Mouse (Mus musculus): ENCODE measurements around the gene Rad23a.
A peak's percentile ranks its signal among the peaks of the same experiment; 100 is the strongest.
"Not testable (repeated sequence)": the region's sequence is repeated elsewhere in the genome, so short reads cannot be mapped to it uniquely, and the experiment has no call there.

Gene Rad23a

DNA sequence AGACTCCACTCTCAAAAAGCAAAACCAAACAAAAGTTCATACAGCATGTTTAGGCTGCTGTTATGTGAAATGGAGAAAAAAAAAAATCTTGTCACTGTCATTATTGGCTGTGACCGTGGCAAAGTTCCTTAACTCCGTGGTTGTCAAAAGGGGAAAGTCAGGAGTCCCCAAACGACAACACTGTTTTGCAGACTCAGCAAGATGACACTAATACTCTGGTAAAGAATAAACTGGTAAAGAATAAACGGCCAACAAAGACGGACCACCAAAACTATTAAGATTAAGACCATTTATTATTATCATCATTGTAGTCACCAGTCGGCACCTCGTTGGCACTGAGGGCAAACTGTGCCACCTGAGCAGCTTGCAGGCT lies 604 bp downstream of the Rad23a start:
- no peak for DNase-seq

DNA sequence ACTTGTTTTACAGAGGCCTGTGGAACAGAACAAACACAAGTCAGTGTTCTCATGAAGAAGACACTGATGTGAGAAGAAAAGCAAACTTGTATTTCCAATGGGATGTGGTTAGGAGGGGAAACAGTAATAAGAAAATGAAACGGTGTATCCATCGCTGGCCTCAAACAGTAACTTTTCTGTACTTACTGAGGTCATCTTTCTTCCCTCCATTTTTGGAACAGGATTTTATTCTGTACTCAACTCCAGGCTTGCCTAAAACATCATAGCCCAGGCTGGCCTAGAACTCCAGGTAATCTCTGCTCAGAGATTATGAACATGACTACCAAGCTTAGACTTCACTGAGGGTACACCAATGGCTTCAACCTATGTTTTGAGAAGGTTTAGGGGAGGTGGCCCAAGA lies 1.1 kb downstream of the Rad23a start:
- no peak for DNase-seq

DNA sequence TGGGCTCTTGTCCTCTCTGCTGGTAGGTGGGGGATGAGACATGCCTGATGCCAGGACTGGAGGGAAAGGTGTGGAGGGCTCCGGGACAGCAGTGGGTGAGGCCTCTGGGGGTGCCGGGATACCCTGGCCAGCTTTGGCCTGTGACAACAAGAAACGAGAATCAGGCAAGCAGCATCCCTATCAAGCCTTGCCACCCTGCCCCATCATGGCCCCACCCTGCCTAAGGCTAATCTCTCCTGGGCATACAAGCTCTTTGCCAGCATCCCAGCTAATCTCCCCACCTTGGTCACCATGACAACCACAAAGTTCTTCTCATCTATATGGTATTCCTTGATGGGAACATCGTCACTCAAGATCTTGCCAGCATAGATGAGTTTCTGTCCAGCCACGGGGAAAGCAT lies 2.0 kb downstream of the Rad23a start:
- DNase-seq: peak; percentile 43

DNA sequence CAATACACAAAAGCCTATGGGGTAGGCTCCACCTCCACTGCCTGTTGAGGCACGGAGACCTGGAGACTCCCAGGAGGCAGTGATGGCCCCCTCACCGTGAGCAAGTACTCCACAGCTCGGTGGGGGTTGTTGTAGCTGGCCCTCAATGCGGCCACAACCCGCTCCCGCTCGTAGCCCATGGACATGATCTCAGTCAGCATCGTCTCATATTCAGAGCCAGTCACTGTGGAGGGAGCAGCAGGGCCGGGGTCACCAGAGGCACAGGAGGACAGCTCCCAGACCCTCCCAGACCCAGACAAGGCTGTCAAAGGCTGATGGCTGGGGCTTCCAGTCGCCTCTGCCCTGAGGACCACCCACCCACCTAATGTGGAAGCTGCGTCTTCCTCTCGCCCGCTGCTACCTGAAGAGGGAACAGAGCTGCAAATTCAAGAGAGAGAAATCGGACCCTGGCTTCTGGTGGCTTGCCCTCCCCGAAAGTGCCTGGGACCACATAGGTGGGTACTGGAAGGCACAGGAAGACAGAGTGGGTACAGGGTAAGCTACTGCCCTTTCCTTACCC lies 2.5 kb downstream of the Rad23a start:
- DNase-seq: peak; percentile 42

DNA sequence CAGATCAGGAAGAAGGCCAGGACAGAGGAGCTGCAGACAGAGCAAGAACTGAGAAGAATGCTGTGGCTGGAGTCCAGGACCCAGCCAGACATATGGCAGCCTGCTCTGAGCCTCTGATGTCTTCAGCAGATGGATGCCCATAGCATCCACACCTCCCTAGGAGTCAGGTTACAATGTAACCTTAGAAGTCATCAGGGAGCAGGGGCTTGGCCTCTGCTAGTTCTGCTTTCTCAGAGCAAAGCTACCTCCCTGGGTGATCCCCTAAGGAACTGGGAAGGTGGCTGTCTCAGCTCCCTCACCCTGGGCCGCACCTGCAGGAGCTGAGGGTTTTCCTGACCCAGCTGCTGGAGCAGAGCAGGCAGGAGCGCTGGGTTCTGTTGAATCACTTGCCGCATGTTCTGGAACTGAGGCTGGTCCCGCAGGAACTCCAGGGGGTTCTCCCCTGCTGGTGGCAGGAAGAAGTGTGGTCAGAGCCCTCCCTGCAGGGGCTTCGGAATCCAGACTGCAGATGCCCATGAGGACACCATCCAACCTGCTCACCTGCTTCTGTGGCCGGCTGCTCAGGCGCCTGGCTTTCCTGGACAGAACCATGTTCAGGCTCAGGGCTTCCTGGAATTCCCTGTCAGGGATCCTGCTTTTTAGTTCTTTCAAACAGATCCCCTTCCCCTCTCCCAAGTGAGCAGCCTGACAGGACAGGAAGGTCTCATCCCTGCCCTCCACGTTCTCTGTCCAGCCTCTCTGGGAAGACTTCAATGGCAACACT lies 3.1 kb downstream of the Rad23a start:
- peak; percentile 50 for DNase-seq

DNA sequence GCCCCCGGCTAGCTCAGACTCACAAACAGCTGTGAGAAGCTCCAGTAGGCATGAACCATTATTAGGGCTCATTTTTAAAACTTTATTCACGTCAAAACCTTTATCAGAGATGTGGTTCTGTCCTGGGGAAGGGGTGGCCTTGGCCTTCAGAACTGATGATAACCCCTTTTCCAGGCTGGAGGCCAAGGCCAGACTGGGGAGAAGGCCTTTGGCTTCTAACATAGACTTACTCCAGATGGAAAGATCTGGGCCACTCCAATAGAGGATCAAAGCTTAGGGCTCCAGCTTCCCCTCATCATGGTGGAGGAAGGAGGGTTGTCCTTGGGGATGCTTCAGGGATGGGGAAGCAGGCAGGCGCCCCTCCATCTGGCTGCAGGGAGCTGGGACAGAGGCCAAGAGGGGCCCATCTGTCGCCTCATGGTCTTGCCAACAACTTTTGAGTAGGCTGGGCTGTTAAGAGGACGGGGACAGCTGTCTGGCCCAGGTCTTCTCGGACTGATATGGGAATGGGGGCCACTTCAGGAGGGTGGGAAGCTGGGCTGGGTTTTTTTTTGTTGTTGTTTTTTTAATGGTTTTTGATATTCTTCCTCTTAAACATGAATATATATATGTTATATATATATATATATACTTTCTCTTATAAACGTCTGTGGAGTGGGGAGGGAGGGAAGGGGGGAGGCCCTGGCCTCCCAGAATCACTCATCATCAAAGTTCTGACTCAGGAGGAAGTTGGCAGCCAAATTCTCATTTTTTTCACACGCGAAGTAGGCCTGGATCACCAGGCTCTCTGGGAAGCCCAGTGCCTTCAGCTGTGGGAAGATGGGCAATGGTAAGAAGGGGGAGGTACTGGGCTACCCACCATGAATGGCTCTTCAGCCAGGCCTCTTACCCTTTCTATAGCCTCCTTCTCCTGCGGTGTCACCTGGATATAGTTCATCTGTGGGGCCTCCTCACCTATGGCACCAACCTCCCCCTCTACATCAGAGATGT lies 5.3 kb downstream of the Rad23a start:
- peak; percentile 87 for DNase-seq

DNA sequence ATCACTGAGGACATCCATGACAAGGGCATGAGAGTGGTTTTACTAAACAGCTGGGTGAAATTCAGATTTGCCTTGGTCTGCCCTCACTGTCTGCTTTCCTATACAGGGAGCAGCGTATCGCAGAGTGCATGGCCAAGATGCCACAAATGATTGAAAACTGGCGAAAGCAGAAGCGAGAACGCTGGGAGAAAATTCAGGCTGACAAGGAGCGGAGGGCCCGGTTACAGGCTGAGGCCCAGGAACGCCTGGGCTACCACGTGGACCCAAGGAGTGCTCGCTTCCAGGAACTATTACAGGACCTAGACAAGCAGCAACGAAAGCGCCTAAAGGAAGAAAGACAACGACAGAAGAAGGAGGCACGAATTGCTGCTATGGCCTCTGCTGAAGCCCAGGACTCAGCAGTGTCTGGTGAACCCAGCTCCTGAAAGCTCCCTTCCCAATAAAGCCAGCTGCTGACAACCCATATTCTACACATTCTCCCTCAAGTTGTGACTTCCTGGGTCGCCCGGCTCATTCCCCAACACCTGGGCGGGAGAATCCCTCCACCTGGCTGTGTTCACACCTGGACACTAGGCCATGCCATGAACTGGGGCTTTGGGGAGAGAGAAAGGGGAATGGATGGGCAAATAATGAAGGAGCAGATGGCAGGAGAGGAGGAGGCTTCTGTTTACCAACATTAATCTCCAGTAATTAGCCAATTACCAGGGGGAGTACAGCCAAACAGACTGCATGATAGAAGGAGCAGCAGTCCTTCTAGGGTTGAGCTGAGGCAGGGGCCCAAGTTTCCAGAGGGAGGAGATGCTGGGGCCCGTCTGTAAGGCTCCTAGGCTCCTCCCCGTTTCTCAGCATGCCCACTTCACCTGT lies 6.2 kb downstream of the Rad23a start:
- peak; percentile 51 for DNase-seq

DNA sequence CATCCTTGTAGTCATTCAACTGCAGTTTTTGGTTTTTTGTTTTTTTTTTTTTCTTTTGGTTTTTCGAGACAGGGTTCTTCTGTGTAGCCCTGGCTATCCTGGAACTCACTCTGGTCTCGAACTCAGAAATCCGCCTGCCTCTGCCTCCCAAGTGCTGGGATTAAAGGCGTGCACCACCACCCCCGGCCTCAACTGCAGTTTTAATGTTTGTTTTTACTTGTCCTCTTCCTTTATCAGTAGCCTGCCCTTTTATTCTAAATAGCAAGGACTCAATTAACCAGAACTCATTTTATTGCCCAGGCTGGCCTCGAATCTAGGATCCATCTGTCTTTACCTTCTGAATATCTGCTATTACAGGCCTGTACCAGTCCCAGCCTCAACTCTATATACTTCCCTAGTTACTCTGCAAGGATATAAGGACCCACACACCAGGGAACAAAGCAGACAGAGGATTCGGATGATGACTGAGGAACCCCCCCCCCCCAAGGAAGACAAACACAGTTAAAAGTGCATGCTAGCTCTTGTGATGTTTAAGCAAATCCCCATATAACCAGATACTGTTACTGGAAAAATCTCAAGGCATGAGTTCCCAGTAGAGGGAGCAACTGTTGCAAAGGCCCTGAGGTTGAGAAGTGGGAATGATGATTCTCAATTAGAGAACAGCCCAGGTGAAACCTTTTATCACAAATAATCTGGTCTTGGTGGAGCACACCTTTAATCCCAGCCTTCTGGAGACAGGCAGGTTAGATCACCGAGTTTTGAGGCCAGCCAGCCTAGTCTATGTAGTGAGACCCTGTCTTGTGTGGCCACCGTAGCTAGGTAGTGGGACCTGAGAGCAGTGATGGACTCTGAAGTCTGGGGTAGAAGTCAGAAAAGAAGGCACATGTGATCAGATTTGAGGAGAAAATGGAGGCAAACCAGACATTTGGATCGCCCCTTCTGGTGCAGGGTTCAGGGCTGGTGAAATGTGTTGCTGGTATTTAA lies 7.4 kb downstream of the Rad23a start:
- DNase-seq: peak; percentile 29

DNA sequence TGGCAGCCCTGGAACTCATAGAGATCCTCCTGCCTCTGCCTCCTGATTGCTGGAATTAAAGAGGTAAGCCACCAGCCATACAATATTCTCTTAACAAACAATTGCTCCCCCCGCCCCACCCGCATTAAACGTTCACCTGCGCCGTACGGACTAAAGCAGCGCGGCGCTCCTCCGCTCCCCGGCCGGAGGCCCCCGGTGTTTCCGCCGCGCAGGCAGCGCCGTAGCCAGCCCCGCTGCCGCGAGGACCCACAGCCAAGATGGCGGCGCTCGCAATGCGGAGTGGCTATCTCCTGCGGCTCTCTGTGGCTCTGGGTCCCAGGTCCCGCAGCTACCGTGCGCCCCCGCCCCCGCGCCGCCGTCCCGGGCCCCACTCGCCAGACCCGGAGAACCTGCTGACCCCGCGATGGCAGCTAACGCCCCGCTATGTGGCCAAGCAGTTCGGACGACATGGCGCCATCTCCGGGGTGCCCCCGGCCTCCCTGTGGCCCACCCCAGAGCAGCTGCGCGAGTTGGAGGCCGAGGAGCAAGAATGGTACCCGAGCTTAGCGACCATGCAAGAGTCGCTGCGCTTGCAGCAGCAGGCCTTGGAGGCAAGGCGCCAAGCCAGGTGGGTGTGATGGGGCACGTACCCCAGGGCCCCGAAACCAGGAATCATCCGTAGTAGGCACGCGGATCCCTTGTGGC lies 8.3 kb downstream of the Rad23a start:
- DNase-seq: peak; percentile 82

DNA sequence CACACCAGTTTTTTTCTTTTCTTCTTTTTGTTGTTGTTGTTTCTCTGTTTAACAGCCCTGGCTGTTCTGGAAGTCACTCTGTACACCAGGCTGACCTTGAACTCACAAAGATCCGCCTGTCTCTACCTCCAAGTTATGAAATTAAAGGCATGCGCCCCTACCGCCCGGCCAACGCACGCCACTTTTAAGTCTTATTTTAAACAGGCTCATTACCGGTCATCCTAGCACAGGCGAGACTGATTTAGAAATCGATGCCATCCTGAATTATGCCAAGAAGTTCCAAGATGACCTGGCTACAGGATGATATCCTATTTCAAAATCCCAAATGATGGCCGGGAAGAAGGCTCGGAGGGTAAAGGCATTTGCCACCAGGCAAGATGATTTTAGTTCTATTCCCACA lies 9.0 kb downstream of the Rad23a start, which contains the start of gene Gadd45gip1:
Gene Gadd45gip1, plus strand, starts transcription at position 33 of the 400 bp plus-strand sequence.
- DNase-seq: peak; percentile 47

DNA sequence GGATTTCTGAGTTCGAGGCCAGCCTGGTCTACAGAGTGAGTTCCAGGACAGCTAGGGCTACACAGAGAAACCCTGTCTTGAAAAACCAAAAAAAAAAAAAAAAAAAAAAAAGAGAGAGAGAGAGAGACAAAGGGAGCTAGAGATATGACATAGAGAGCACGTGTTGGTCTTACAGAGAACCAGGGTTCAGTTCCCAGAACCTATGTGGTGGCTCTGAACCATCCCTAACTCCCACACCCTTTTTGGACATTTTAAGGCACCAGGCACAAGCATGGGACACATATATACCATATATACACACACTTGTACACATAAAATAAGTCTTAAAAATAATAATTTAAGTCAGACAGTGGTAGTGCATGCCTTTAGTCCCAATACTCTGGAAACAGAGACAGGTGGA lies 13.9 kb downstream of the Rad23a start:
- not testable (repeated sequence) for DNase-seq

DNA sequence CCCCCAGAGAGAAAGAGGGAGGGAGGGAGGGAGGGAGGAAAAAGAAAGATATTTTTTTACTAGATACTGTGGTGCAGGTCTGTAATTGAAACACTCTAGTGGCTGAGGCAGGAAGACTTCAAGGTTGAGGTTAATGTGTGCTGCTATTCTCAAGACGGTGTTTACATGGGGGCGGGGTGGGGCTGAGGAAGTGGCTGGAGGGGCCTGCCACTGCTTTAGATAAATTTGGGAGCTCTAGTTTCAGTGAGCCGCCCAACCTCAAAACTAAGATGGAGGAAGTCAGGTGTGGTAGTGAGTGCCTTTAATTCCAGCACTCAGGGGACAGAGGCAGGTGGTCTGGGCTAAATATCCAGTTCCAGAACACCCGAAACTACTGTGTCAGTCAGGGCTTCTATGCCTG lies 14.8 kb downstream of the Rad23a start:
- no peak for DNase-seq

DNA sequence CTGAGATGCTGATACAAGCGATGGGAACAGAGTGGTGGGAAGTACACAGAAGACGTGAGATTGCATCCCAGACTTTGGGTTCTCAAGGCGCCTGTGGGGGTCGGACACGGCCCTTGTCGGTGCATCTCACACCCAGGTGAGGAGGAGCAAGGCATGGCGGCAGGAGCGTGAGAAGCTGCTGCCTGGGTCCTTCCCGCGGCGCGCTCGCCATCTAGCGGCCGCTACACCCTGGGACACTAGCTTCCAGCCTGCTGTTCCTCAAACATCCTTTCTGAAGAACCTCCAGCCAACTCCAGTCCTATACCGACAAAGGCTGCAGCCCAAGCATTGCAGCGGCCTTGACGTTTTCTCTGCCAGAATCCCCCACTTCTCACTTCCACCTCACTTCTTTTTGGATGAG lies 16.8 kb downstream of the Rad23a start:
- DNase-seq: peak; percentile 75

DNA sequence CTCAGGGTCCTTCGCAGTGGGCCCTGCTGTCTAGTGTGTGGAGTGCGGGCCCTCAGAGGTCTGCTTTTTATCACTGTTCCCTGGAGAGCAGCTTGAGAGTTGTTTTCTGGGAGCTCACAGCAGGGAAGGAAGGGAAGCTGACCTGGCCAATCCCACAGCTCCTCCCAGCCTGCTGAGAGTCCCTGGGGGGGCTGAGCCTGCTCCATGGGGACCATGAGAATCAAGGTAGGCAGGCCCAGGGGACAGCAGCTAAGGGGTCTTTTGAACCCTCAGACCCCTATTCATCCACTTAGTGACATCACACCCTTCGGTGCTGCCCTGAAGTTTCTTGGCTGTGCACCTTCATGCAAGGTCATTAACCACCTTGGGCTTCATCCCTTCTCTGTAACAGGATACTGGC lies 17.7 kb downstream of the Rad23a start, which contains the start of gene Dand5:
Gene Dand5, minus strand, starts transcription at position 101 of the 400 bp plus-strand sequence.
- DNase-seq: no peak

DNA sequence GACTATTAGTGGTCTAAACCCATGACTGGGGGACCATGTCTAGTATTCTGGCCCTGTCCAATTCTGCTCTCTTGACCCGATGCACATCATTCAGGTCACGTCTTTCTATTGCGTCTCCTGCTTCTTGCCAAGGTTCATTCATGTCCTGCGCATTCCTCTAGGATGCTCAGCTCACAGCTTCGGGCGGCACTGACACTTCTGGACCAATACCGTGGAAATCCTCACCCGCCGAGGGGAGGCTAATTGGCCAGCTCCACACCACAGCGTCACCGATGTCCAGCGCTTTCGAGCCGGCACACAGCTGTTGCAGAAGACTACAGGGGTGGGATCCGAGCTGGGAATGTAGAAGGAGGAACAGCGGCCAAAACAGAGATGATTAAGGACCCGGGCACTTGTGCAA lies 24.3 kb downstream of the Rad23a start:
- DNase-seq: peak; percentile 52

DNA sequence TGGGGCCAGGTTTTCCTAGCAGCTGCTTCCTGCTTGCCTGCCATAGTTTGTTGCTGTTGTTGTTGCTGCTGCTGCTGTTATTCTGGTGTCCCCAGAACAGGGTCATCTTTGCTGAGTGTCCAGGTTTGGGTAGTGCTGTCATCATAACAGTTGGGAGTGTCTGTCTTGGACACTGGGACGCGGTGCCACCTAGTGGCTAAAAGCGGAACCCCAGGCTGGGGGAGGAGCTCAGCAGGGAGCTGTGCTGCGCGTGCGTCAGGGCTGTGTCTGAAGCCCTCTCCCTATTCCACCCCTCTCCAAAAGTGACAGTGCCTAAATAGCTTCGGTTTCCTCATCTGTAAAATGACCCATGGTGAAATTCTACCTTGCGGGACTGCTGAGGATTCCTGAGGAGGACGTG lies 24.9 kb downstream of the Rad23a start:
- peak; percentile 93 for DNase-seq

DNA sequence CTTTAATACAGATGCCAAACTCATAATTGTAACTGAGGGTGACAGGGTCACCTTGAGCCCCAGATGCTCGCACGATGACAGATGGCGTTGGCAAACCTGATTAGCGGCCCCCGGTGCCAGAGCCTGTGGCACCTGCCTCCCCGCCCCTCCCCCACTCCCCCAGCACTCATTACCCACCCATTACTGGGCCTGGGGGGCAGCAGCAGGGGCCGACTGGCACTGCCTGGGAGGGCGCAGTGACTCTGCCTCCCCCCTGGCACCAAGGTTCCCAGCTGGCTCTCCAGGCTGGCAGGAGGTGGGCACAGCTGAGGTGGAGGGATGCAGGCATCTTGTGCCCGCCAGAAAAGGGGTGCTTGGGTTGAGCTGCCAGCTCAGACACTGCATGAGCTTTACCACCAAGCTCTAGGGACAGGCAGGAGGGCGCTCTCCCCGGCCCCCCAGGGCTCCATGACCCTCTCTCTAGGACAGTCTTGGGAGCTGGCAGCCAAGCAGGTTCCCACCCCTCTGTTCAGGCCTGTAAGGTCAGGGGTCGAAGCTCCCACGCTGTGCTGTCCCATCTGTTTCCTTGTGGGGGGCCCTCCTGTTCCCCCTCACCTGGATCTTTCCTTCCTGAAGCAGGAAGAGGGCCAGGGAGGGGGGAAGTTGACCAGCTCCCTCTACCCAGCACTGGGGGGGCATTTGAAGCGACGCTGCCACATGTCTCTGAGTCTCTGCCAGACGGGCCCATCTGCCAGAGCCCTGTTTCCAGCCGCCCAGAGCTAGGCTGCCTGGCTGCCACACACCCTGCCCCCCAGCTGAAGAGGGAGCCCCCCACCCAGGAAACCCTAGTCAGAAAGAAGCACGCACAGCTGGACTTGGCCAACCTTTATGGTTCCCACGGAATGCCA lies 25.7 kb downstream of the Rad23a start:
- peak; percentile 81 for DNase-seq

DNA sequence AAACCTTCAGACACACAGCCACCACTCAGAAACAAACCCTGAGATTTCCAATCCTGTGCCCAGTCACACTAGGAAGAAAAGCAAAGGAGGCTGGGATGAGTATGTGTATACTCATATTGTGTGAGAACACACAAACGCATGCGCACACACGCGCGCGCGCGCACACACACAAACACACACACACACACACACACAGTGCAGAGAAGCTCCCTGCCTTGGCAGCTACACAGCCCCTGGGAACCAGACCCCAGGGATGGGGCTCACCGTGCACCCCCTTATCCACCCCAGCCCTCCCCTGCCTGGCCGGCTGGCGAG lies 26.3 kb downstream of the Rad23a start:
- peak; percentile 70 for DNase-seq

DNA sequence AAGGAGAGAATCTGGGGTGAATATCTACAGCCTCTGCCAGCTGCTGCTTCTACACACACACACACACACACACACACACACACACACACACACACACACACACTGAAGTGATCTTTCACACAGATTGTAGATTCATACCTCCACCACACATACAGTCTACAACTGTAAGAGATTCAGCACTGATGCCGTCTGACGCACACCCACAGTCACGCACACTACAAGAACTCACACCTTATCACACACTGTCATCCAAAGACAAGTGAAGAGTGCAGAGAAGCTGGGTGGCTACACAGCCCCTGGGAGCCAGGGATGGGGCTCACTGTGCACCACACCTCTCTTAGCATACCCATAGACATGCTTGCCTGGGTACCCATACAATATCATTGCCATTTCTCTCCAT lies 26.6 kb downstream of the Rad23a start:
- no peak for DNase-seq

DNA sequence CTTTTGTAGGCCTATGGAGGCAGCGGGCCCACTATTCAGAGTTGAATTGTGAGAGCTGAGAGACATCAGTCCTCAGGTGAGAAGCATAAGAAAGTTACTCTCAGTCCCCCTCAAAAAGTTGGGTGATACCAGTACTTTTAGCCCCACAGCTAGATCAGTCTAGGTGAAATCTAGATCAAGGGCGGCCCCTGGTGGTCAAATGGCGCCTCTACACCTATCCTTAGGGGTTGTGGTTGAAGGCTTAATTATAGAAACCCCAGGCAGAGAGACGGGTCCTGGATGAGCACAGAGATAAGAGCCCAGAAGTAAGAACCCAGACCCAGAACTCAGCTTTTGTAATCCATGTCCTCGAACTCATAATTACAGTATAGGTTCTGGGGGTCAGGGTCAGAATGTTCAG lies 27.4 kb downstream of the Rad23a start:
- peak; percentile 77 for DNase-seq

Measured in cerebellum, adult 11-12 months (tissue).